Mouse (Mus musculus) c-Kit-positive CD71-negative TER-119-negative erythroid progenitor cells, embryonic 14.5 days (primary cell): ENCODE results near the gene Ccdc59.

Source experiments
- DNase-seq: peaks from one replicate; pipeline ENCODE4 v3.0.0-alpha.2; 2013; ENCODE audit warnings: low read depth

Gene Ccdc59

DNA sequence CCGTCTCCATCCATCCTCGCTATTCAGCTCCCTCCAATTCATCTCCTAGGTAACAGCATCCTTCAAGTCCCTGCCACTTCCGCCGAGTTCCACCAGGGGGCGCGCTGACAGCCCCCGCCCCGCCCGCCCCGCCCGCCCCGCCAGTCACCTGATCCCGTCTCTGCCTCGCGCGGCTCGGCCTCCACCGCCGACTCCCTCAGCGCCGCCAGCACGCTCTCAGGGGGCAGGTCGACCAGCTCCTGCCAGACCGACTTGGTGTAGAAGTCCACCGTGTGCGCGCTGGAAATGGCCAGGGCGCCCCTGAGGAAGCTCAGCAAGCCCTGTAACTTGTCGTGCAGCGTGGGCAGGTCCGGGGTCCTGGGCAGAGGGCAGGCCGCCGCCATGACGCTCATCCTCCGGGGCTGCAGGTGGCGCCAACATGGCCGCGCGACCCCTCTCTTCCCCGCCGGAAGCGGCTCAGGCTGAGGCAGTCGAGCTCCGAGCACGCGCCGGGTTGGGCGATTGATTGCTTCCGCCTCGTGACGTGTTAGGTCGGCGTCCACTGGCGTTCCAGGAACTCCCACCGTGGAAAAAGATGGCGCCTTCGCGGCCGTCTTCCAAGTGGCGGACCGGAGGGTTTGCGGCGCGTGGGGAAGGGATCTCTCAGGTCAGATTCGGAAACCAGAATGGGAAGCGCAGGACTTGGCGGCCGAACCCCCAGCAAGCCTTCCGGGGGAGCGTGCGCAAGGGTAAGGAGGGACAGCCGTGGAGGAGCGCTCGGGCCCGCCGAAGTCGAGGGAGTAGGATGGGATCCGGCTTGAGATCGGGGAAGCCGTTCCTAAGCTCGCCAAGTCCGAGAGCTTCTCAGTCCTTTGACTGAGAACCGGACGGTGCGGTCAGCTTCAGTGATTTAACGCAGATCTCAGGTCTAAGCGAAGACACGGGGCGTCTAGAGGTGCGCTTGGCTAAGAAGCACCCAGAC is at the start of gene Ccdc59, which contains the start of gene Mettl25:
Gene Ccdc59 (plus strand): TSS at position 140 of the 961 bp plus-strand sequence.
Gene Mettl25 (minus strand): TSS at position 453 of the 961 bp plus-strand sequence.
- peak; percentile 88 for DNase-seq

DNA sequence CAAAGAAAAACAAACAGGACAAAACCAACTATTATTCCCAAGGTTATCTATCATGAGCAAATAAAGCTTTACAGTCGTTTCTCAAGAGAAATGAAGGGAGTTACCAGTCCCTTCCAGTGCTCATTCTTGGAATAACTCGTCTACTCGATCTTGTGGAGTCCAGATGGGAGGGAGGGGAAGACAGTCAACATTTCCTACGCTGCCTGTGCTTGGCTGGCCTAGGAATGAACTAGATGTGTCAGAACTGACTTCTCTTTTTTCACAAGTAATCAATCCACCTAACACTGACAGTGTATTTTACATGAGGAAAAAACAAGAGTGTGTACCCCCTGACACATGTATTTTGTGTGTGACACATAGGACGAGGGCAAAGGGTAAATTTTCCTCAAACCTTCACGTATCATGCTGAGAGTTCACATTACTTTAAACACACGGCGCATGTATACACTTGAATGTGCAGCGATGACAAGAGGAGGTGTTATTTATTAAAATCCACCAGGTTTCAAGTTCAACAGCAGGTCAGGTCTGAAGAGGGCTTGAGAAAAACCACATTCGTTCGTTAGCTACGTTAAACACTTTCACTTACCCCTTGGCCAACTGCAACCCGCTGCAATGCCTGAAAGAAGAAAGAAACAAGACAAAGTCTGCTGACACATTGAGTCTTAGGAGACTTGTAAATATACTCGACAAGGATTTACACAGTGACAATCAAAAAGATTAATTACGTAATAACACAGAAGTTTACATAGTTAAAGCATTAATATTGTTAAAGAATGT is 46.9 kb upstream of the Ccdc59 start:
- DNase-seq = no peak

DNA sequence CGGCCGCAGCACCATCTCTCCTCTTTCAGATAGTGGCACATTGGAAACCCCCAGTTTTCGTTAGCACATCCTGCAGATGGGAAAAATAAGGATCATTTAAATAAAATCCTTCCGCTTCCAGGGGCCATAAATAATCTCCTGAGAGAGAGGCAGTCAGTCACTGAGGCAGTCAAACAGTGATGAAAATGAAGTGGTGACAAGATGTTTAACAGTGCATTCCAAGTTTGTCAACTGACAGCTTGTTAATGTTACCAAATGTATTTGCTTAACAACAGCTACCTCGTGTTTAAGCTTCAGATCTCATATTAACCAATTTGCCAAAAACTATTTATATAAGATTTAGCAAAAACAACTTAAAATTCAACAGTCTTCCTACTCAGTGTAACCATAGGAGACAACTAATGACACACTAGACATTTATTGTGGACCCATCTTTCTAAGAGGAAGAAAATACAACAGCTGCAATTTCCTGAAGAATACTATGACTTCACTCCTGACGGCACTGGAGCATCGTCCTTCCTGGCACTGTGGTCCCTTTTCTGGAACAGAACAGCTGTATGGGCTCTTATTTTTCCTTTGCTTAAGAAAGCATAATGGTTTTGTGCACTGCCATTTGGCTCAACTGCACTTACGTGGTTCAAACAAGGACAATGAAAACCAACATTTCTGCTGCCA is 43.5 kb upstream of the Ccdc59 start:
- DNase-seq = no peak

DNA sequence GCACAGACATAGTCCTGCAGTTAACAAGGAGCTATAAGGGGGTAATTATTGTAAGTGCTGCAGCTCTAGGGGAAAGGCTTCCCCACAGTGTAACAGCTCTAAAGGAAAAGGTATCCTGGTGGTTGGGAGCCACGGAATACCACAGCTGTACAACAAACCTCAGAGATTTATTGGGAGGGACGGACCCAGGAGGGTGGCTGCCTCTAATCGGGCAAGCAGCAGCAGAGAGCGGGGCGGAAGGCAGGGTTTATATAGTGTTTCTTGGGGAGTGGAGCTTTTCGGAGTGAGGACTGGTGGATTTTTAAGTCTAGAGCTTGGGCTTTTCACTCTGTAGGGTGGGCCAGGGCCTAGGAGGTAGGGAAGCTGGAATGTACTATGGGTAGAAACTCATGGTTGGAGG is 39.7 kb upstream of the Ccdc59 start:
- no peak for DNase-seq

DNA sequence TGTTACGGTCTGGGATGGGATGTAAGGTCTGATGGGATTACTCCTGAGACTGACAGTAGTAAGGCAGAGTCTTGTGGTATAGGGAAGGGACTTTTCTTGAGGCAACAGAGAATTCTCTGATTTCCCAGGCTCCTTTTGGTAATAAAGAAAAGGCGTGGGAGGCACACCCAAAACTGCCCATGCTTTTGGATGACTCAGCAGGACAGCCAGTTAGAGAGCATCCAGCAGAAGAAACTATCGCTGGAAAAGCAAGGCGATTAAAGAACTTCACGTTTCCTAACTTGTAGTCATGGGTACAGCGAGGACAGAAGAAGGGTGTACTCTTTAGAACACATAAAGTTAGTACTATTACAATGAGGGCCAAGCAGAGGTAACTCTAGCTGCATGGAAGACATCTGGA is 38.7 kb upstream of the Ccdc59 start:
- no peak for DNase-seq

DNA sequence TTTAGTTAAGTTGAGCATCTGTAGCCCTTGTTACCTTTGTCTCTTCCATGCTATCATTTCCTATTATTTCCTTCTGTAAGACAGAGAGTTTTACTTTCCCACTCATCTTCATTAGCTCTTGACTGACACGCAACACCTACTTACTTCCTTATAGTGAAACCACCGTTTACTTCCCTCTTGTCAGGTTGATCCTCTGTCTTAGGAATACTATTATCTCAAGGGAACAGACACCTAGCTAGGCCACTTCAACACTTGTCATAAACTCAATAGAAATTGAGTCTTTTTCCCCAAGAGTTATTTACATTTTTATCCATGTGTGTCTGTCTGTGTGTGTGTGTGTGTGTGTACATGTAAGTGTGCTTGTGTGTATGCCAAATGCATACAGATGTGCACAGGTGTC is 37.4 kb upstream of the Ccdc59 start:
- DNase-seq = no peak

DNA sequence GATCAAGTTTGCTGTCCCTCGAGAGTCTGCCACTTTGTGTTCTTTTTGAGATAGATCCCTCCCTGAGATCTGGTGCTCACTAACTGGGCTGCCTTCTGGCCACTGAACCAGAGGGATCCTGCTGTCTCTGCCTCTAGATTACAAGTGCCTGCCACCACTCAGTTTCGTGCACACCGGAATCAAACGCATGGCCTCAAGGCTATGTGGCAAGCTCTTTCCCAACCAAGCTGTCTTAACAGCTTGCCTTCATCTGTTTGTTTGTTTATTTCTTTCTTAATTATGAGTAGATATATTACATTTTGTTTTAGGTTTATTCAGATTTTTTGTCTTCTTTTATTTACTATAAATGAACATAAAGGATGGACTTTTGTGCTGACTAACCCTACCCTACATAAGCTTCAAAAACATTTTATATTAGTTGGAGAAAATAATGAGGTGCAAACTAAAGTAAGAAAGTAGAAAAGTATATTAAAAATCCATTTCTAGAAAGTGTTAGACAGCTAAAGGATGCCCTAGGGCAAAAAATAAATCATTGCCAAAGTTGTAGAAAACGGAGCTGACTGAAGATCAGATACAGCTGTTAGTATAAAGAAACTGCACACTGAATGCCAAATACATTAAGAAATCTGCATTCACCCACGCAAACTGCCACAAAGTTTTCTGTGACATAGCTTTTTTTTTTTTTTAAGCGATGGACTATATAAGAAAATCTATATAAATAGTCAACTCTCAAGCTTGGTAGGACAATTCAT is 34.4 kb upstream of the Ccdc59 start:
- no peak for DNase-seq

DNA sequence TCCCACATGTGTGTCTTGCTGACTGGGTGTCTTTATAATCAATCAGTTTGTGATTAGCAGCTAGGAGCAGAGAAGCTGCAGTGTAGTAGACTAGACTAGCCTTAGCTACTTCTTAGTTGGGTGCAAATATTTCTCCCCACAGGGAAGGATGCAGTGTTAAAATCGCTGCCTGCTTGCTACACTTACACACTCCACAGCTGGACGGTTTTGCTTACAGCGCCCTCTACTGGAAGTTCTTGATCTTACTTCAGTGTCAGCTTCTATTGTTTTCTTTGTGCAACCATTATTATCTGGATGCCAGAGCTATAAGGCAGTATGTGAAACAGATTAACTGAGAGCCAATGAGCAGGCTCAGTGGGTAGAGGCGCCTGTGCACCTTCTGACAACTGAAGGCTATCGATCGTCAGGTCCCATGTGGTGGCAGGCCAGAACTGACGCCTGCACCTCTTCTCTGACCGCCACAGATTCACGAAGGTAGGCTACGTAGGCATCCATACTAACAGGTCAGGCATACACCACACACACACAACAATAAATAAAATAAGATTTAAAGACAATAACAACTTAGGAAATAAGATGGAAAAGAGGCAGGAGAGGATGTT is 6.1 kb upstream of the Ccdc59 start:
- peak; percentile 28 for DNase-seq

DNA sequence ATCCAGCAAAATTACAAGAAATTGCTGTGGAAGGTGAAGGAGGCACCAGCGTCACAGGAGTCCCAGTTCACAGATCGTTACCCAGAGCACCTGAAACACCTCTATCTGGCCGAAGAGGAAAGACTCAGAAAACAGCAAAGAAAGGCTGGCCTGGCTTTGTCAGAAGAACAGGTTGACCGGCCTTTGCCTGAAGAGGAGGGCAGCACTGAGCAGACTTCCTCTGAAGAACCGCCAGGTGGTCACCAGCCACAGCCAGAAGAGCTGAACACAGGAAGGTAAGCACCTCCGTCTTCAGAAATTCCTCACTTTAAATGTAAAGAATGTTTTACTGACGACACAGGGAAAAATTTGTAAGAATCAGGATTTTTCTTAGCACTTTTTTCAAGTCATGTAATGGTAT is 1.7 kb downstream of the Ccdc59 start:
- DNase-seq = no peak

DNA sequence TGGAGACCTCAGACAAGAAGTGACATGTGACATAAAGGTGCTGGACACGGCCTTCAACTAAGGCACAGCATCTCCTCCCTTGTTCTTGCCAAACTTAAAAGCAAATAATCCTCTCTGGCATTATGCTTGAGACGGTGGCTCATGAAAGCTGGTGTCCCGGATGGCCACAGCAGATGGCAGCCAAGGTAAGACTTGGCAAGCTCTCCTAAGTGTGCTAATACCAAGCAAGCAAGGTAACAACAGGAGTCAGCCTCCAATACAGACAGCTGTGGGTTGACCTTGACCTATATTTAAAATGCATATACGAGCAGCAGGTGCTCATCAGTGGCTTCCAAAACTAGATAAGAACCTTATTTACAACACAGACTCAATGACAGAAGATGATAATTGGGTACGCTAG is 9.4 kb downstream of the Ccdc59 start:
- no peak for DNase-seq

DNA sequence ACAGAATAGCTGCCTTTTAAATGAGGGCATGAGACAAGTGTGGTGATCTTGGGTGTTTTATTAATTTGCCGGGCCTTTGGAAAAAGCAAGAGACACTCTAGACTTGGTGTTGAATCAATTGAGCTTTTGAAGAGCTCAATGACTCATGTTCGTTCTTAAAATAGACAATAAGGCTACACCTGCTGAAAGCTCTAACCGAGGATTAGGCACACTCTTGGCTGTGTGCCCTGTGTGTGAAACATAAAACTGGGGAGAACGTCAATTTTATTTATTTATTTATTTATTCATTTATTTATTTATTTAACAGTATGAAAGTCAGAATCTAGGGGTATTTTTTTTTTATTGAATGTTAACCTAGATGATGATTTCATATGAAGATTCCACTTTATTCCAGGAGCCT is 10.3 kb downstream of the Ccdc59 start:
- no peak for DNase-seq

DNA sequence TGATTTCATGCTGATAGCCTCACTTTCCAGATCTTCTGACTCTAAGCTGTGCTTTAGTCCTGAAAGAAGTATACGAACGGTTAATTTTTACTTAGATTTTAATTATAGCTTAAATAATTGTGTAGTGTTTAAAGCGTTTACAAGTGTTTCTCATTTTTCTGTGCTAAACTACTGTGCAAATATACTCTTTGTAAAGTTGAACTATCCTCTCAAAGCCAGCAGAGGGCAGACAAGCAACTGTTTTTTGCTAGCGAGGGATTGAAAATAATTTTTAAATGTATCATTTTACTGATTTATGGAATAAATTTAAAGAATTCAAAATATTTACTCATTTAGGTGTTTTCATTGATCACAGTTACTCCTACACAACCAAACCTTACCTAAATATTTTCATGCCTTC is 26.4 kb downstream of the Ccdc59 start:
- DNase-seq = peak; percentile 4
